Mouse (Mus musculus) cerebellum, adult 2 months (tissue): ENCODE measurements around the gene Il1r2.

Experiments
- CTCF ChIP-seq: fragments of 200-500 bp; IDR thresholded peaks from 2 replicates; pipeline ENCODE4 v1.5.1; 2011; ENCODE audit warnings: low read depth, mild to moderate bottlenecking, control low read depth, low read length, moderate library complexity, borderline replicate concordance; ENCODE audit not compliant: insufficient read depth
- POLR2A ChIP-seq: fragments of 200-500 bp; IDR thresholded peaks from 2 replicates; pipeline ENCODE4 v1.6.1; 2011; ENCODE audit warnings: low read length, control low read depth, borderline replicate concordance; ENCODE audit not compliant: insufficient read depth

GRCm38 (mm10) chr1:40033315-40033714 is 40.6 kb upstream of the Il1r2 start:
- TF ChIP-seq CTCF, result no peak
- no peak for TF ChIP-seq POLR2A
